Mouse (Mus musculus) limb, embryonic 13.5 days (tissue): ENCODE measurements around the gene Zc3h12c. TPM values are rescaled to one million over a fixed set of nuclear protein-coding genes. Genes with fewer than 3 reads are reported as not detected.

ENCODE experiments used
- ATAC-seq: fragments of 200-750 bp; cut with Nextera tagmentation; 2 replicates; pipeline ENCODE4 v1.8.0; 2017; ENCODE audit warnings: low read depth, moderate number of reproducible peaks, moderate TSS enrichment; ENCODE audit not compliant: low FRiP score
- H3K27ac ChIP-seq: fragments of 300-500 bp; sonication (generic); 2 replicates; pipeline ENCODE4 v1.5.1; 2015; ENCODE audit warnings: inconsistent platforms, mild to moderate bottlenecking, moderate library complexity
- H3K27me3 ChIP-seq: fragments of 300-500 bp; sonication (generic); 2 replicates; pipeline ENCODE4 v1.6.1; 2015; ENCODE audit warnings: mild to moderate bottlenecking, inconsistent platforms
- H3K36me3 ChIP-seq: fragments of 300-500 bp; sonication (generic); 2 replicates; pipeline ENCODE4 v1.6.1; 2015; ENCODE audit warnings: inconsistent platforms, mild to moderate bottlenecking, moderate library complexity
- H3K4me1 ChIP-seq: fragments of 300-500 bp; sonication (generic); 2 replicates; pipeline ENCODE4 v1.6.1; 2015; ENCODE audit warnings: inconsistent platforms
- H3K4me2 ChIP-seq: fragments of 300-500 bp; sonication (generic); replicated peaks from 2 replicates; pipeline ENCODE4 v1.6.1; 2015; ENCODE audit warnings: inconsistent platforms, mild to moderate bottlenecking, moderate library complexity
- H3K4me3 ChIP-seq: fragments of 300-500 bp; sonication (generic); 2 replicates; pipeline ENCODE4 v1.5.1; 2015; ENCODE audit warnings: moderate library complexity, mild to moderate bottlenecking, inconsistent platforms
- H3K9ac ChIP-seq: fragments of 300-500 bp; sonication (generic); 2 replicates; pipeline ENCODE4 v1.6.1; 2015; ENCODE audit warnings: mild to moderate bottlenecking, inconsistent platforms
- H3K9me3 ChIP-seq: fragments of 300-500 bp; sonication (generic); 2 replicates; pipeline ENCODE4 v1.6.1; 2016; ENCODE audit warnings: inconsistent platforms
- WGBS: fragments of 180-500 bp; shearing (Covaris S2); methylation state at CpG from one replicate; pipeline ENCODE4 v1.1.7; 2015; 5-methylcytosine and 5-hydroxymethylcytosine counted together
- polyA plus RNA-seq: library from polyadenylated mRNA; unstranded; fragments of >200 nt; fragmentation: Nextera tagmentation; extraction: Ambion mirVana; gene quantifications from 2 replicates; pipeline ENCODE4 v1.2.1, GENCODE M21; 2015

The Zc3h12c gene
- polyA plus RNA-seq = 2.7 and 3.1 TPM in 2 replicates

GRCm38 (mm10) chr9:52167863-52168685 lies at the start of gene Zc3h12c:
Gene Zc3h12c, minus strand, starts transcription at chr9:52168572.
- no peaks in the 10 kb centered on the region for H3K9me3 ChIP-seq
- peaks cover 21% of the 10 kb centered on the region for H3K4me1 ChIP-seq
- H3K4me3 ChIP-seq = peak within 1 kb of the TSS; percentile 91
- H3K4me2 ChIP-seq = peak within 1 kb of the TSS; percentile 80
- peak within 1 kb of the TSS; percentile 96 for H3K9ac ChIP-seq
- peak; percentile 81 for ATAC-seq
- H3K27ac ChIP-seq = peak within 1 kb of the TSS; percentile 90
- under 1% methylated on average over 98 of the region's 100 CpGs for WGBS
- no peaks in the 10 kb centered on the region for H3K36me3 ChIP-seq
- H3K27me3 ChIP-seq = peaks cover 24% of the 10 kb centered on the region

GRCm38 (mm10) chr9:52217636-52218035 lies 49.3 kb upstream of the Zc3h12c start:
- Histone ChIP-seq H3K4me3 (no peak overlapping the region), H3K27ac (no peak overlapping the region), H3K4me1 (no peaks in the 10 kb centered on the region), H3K9ac (no peak overlapping the region), H3K27me3 (no peaks in the 10 kb centered on the region), H3K36me3 (no peaks in the 10 kb centered on the region), H3K4me2 (no peak overlapping the region), H3K9me3 (no peaks in the 10 kb centered on the region)
- WGBS = 70% methylated on average over 4 of the region's 4 CpGs
- ATAC-seq = no peak

- ATAC-seq = no peak
- no peak overlapping the region for H3K9ac ChIP-seq
- no peaks in the 10 kb centered on the region for H3K9me3 ChIP-seq
- no peak overlapping the region for H3K27ac ChIP-seq
- 85% methylated on average over 3 of the region's 3 CpGs for WGBS
- H3K4me1 ChIP-seq = no peaks in the 10 kb centered on the region
- H3K36me3 ChIP-seq = no peaks in the 10 kb centered on the region
- H3K4me3 ChIP-seq = no peak overlapping the region
- no peaks in the 10 kb centered on the region for H3K27me3 ChIP-seq
- no peak overlapping the region for H3K4me2 ChIP-seq
Measured at GRCm38 (mm10) chr9:52215291-52215690, 46.9 kb upstream of the Zc3h12c start.

GRCm38 (mm10) chr9:52212416-52212815 lies 44.0 kb upstream of the Zc3h12c start:
- Histone ChIP-seq H3K36me3 (no peaks in the 10 kb centered on the region), H3K9me3 (no peaks in the 10 kb centered on the region), H3K9ac (no peak overlapping the region), H3K4me3 (no peak overlapping the region), H3K27me3 (no peaks in the 10 kb centered on the region), H3K27ac (no peak overlapping the region), H3K4me1 (peaks cover 4% of the 10 kb centered on the region; the same call in 1 of the 2 replicates), H3K4me2 (no peak overlapping the region)
- WGBS = 84% methylated on average over 6 of the region's 6 CpGs
- ATAC-seq = no peak

GRCm38 (mm10) chr9:52208510-52209030 lies 40.2 kb upstream of the Zc3h12c start:
- no peak overlapping the region for H3K4me3 ChIP-seq
- 77% methylated on average over 3 of the region's 3 CpGs for WGBS
- no peaks in the 10 kb centered on the region for H3K9me3 ChIP-seq
- no peak overlapping the region for H3K27ac ChIP-seq
- no peaks in the 10 kb centered on the region for H3K36me3 ChIP-seq
- no peaks in the 10 kb centered on the region for H3K27me3 ChIP-seq
- H3K4me2 ChIP-seq = no peak overlapping the region
- H3K9ac ChIP-seq = no peak overlapping the region
- ATAC-seq = no peak
- H3K4me1 ChIP-seq = peaks cover 4% of the 10 kb centered on the region; the same call in 1 of the 2 replicates

GRCm38 (mm10) chr9:52203189-52203588 lies 34.8 kb upstream of the Zc3h12c start:
- Histone ChIP-seq H3K9me3 (no peaks in the 10 kb centered on the region), H3K27me3 (no peaks in the 10 kb centered on the region), H3K36me3 (no peaks in the 10 kb centered on the region), H3K4me2 (no peak overlapping the region), H3K9ac (no peak overlapping the region), H3K4me1 (no peaks in the 10 kb centered on the region), H3K4me3 (no peak overlapping the region), H3K27ac (no peak overlapping the region)
- WGBS = 77% methylated on average over 4 of the region's 4 CpGs
- ATAC-seq = no peak

- Histone ChIP-seq H3K27ac (no peak overlapping the region), H3K9me3 (no peaks in the 10 kb centered on the region), H3K4me3 (no peak overlapping the region), H3K4me1 (no peaks in the 10 kb centered on the region), H3K27me3 (no peaks in the 10 kb centered on the region), H3K4me2 (no peak overlapping the region), H3K36me3 (no peaks in the 10 kb centered on the region), H3K9ac (no peak overlapping the region)
- no peak for ATAC-seq
- 86% methylated on average over 4 of the region's 4 CpGs for WGBS
Measured at GRCm38 (mm10) chr9:52200271-52200670, 31.9 kb upstream of the Zc3h12c start.

GRCm38 (mm10) chr9:52195853-52196252 lies 27.5 kb upstream of the Zc3h12c start:
- H3K9ac ChIP-seq = no peak overlapping the region
- H3K4me2 ChIP-seq = no peak overlapping the region
- H3K4me3 ChIP-seq = no peak overlapping the region
- H3K36me3 ChIP-seq = no peaks in the 10 kb centered on the region
- H3K9me3 ChIP-seq = no peaks in the 10 kb centered on the region
- no peak overlapping the region for H3K27ac ChIP-seq
- WGBS = 75% methylated on average over 3 of the region's 3 CpGs
- ATAC-seq = no peak
- H3K27me3 ChIP-seq = no peaks in the 10 kb centered on the region
- no peaks in the 10 kb centered on the region for H3K4me1 ChIP-seq

GRCm38 (mm10) chr9:52193851-52194250 lies 25.5 kb upstream of the Zc3h12c start:
- Histone ChIP-seq H3K4me1 (peaks cover 2% of the 10 kb centered on the region; the same call in 1 of the 2 replicates), H3K27ac (no peak overlapping the region), H3K4me3 (no peak overlapping the region), H3K9me3 (no peaks in the 10 kb centered on the region), H3K9ac (no peak overlapping the region), H3K27me3 (no peaks in the 10 kb centered on the region), H3K36me3 (no peaks in the 10 kb centered on the region), H3K4me2 (no peak overlapping the region)
- WGBS = 81% methylated on average over 5 of the region's 5 CpGs
- ATAC-seq = no peak

GRCm38 (mm10) chr9:52190907-52191306 lies 22.5 kb upstream of the Zc3h12c start:
- ATAC-seq = no peak
- Histone ChIP-seq H3K27ac (no peak overlapping the region), H3K4me3 (no peak overlapping the region), H3K36me3 (no peaks in the 10 kb centered on the region), H3K4me1 (peaks cover 13% of the 10 kb centered on the region), H3K4me2 (no peak overlapping the region), H3K9ac (no peak overlapping the region), H3K9me3 (no peaks in the 10 kb centered on the region), H3K27me3 (no peaks in the 10 kb centered on the region)
- 94% methylated on average over 4 of the region's 4 CpGs for WGBS

- no peak overlapping the region for H3K4me3 ChIP-seq
- H3K9me3 ChIP-seq = no peaks in the 10 kb centered on the region; the same call in 1 of the 2 replicates
- peak; percentile 57; the same call in 1 of the 2 replicates for ATAC-seq
- no peaks in the 10 kb centered on the region for H3K27me3 ChIP-seq
- peak overlapping the region; percentile 52 for H3K27ac ChIP-seq
- WGBS = 4% methylated on average over 8 of the region's 8 CpGs
- H3K9ac ChIP-seq = no peak overlapping the region
- H3K36me3 ChIP-seq = no peaks in the 10 kb centered on the region
- peak overlapping the region; percentile 45 for H3K4me2 ChIP-seq
- peaks cover 13% of the 10 kb centered on the region for H3K4me1 ChIP-seq
Measured at GRCm38 (mm10) chr9:52188106-52188505, 19.7 kb upstream of the Zc3h12c start.

GRCm38 (mm10) chr9:52186296-52186941 lies 18.0 kb upstream of the Zc3h12c start:
- Histone ChIP-seq H3K9me3 (no peaks in the 10 kb centered on the region; the same call in 1 of the 2 replicates), H3K27ac (no peak overlapping the region), H3K4me2 (no peak overlapping the region), H3K9ac (no peak overlapping the region), H3K27me3 (no peaks in the 10 kb centered on the region), H3K4me3 (no peak overlapping the region), H3K36me3 (no peaks in the 10 kb centered on the region), H3K4me1 (peaks cover 13% of the 10 kb centered on the region)
- ATAC-seq = no peak
- 13% methylated on average over 3 of the region's 3 CpGs for WGBS
